Mouse (Mus musculus): ENCODE data around the gene Ankrd11.

Ankrd11 gene

GRCm38 (mm10) chr8:122867982-122868381 is 174.1 kb downstream of the Ankrd11 start:
- Histone ChIP-seq H3K9me3 (ENCODE audit: low read length) (peaks cover 43% of the 10 kb centered on the region), H3K27me3 (ENCODE audit: insufficient read depth, low read length) (no peaks in the 10 kb centered on the region), H3K4me1 (replicated peaks; ENCODE audit: low read depth, low read length) (peaks cover 30% of the 10 kb centered on the region), H3K4me3 (replicated peaks; ENCODE audit: low read length) (no peak overlapping the region), H3K36me3 (ENCODE audit: insufficient read depth, low read length) (no peaks in the 10 kb centered on the region)
- TF ChIP-seq NANOG (IDR thresholded peaks at IDR 0.05; ENCODE audit: borderline replicate concordance, low read length) (no peak), CTCF (conservative IDR thresholded peaks at IDR 0.05; ENCODE audit: low read length) (no peak), POU5F1 (IDR thresholded peaks at IDR 0.05; ENCODE audit: borderline replicate concordance, low read length) (no peak)

DNA sequence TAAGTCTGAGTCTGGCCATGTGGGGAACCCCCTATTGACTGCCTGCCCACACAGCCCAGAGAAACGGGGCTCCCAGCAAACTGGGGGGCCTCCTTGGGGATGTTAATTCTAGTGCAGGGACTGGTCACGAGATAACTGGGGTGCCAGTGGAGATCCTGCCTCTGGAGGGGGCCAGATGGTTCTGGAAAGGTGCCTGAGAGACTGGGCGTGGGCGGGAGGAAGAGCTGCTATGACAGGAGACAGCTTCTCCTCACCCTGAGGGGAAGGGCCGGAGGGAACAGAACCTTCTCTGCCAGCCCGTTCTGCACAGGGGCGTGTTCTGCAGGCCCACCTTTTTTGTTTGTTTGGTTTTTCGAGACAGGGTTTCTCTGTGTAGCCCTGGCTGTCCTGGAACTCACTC is 175.8 kb downstream of the Ankrd11 start:
- no peaks in the 10 kb centered on the region for H3K27me3 ChIP-seq (ENCODE audit: insufficient read depth, low read length)
- H3K4me3 ChIP-seq (replicated peaks; ENCODE audit: low read length) = no peak overlapping the region
- peaks cover 16% of the 10 kb centered on the region for H3K4me1 ChIP-seq (replicated peaks; ENCODE audit: low read depth, low read length)
- no peak for TF ChIP-seq NANOG (IDR thresholded peaks at IDR 0.05; ENCODE audit: borderline replicate concordance, low read length)
- TF ChIP-seq POU5F1 (IDR thresholded peaks at IDR 0.05; ENCODE audit: borderline replicate concordance, low read length) = no peak
- TF ChIP-seq CTCF (conservative IDR thresholded peaks at IDR 0.05; ENCODE audit: low read length) = no peak
- peaks cover 43% of the 10 kb centered on the region for H3K9me3 ChIP-seq (ENCODE audit: low read length)
- H3K36me3 ChIP-seq (ENCODE audit: insufficient read depth, low read length) = no peaks in the 10 kb centered on the region

DNA sequence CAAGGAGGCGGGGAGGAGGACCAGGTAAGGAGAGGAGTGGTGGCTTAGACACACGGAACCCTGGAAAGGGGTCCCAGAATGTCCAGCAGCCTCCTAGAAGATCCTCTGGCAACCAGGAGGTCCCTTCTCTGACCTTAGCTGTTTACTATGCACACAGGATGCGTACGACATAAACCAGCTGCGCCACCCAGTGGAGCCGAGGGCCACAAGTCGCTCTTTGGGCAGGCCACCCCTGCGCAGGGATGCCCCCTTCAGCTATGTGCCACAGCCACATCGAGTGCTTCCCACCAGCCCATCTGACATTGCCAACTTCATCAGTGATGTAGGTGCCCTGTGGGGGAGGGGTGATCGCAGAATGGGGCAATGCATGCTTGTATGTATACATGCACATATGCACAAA is 176.6 kb downstream of the Ankrd11 start:
- Histone ChIP-seq H3K36me3 (ENCODE audit: insufficient read depth, low read length) (no peaks in the 10 kb centered on the region), H3K4me1 (replicated peaks; ENCODE audit: low read depth, low read length) (peaks cover 9% of the 10 kb centered on the region), H3K27me3 (ENCODE audit: insufficient read depth, low read length) (no peaks in the 10 kb centered on the region), H3K9me3 (ENCODE audit: low read length) (peaks cover 43% of the 10 kb centered on the region), H3K4me3 (replicated peaks; ENCODE audit: low read length) (no peak overlapping the region)
- TF ChIP-seq POU5F1 (IDR thresholded peaks at IDR 0.05; ENCODE audit: borderline replicate concordance, low read length) = no peak
- no peak for TF ChIP-seq CTCF (conservative IDR thresholded peaks at IDR 0.05; ENCODE audit: low read length)
- no peak for TF ChIP-seq NANOG (IDR thresholded peaks at IDR 0.05; ENCODE audit: borderline replicate concordance, low read length)

DNA sequence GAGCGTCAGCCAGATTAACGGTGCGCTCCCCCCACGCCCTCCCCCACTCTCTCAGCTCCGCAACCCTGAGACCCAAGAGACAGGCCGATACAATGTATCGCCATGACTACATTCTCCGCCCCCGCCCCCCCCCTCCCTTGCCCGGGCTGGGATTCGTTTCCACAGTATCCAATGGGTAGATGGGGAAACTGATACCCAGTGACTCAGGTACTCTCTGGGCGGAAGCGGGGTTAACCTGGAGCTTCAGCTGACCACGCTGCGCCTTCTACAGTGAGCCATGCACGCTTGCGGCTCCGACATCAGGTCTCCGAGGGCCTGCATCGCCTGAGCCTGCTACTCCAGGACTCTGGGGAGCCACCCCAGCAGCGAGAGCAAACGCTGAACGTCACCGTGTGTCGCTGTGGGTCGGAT is 177.4 kb downstream of the Ankrd11 start:
- Histone ChIP-seq H3K4me1 (replicated peaks; ENCODE audit: low read depth, low read length) (peaks cover 8% of the 10 kb centered on the region), H3K4me3 (replicated peaks; ENCODE audit: low read length) (no peak overlapping the region), H3K36me3 (ENCODE audit: insufficient read depth, low read length) (no peaks in the 10 kb centered on the region), H3K27me3 (ENCODE audit: insufficient read depth, low read length) (no peaks in the 10 kb centered on the region), H3K9me3 (ENCODE audit: low read length) (peaks cover 43% of the 10 kb centered on the region)
- TF ChIP-seq CTCF (conservative IDR thresholded peaks at IDR 0.05; ENCODE audit: low read length) (no peak), NANOG (IDR thresholded peaks at IDR 0.05; ENCODE audit: borderline replicate concordance, low read length) (no peak), POU5F1 (IDR thresholded peaks at IDR 0.05; ENCODE audit: borderline replicate concordance, low read length) (no peak)

- no peak for TF ChIP-seq CTCF (conservative IDR thresholded peaks at IDR 0.05; ENCODE audit: low read length)
- TF ChIP-seq POU5F1 (IDR thresholded peaks at IDR 0.05; ENCODE audit: borderline replicate concordance, low read length) = no peak
- H3K4me1 ChIP-seq (replicated peaks; ENCODE audit: low read depth, low read length) = peaks cover 4% of the 10 kb centered on the region; the same call in 1 of the 2 replicates
- H3K4me3 ChIP-seq (replicated peaks; ENCODE audit: low read length) = no peak overlapping the region
- H3K27me3 ChIP-seq (ENCODE audit: insufficient read depth, low read length) = no peaks in the 10 kb centered on the region; the same call in 1 of the 2 replicates
- H3K9me3 ChIP-seq (ENCODE audit: low read length) = peaks cover 18% of the 10 kb centered on the region
- no peaks in the 10 kb centered on the region for H3K36me3 ChIP-seq (ENCODE audit: insufficient read depth, low read length)
Observed at GRCm38 (mm10) chr8:122859843-122860242, 182.2 kb downstream of the Ankrd11 start.

- Histone ChIP-seq H3K4me1 (replicated peaks; ENCODE audit: low read depth, low read length) (peaks cover 13% of the 10 kb centered on the region), H3K4me3 (replicated peaks; ENCODE audit: low read length) (no peak overlapping the region), H3K27me3 (ENCODE audit: insufficient read depth, low read length) (peaks cover 5% of the 10 kb centered on the region; the same call in 1 of the 2 replicates), H3K36me3 (ENCODE audit: insufficient read depth, low read length) (no peaks in the 10 kb centered on the region), H3K9me3 (ENCODE audit: low read length) (no peaks in the 10 kb centered on the region)
- TF ChIP-seq CTCF (conservative IDR thresholded peaks at IDR 0.05; ENCODE audit: low read length) (no peak), POU5F1 (IDR thresholded peaks at IDR 0.05; ENCODE audit: borderline replicate concordance, low read length) (no peak), NANOG (IDR thresholded peaks at IDR 0.05; ENCODE audit: borderline replicate concordance, low read length) (no peak)
Observed at GRCm38 (mm10) chr8:122856288-122856687, 185.8 kb downstream of the Ankrd11 start.

DNA sequence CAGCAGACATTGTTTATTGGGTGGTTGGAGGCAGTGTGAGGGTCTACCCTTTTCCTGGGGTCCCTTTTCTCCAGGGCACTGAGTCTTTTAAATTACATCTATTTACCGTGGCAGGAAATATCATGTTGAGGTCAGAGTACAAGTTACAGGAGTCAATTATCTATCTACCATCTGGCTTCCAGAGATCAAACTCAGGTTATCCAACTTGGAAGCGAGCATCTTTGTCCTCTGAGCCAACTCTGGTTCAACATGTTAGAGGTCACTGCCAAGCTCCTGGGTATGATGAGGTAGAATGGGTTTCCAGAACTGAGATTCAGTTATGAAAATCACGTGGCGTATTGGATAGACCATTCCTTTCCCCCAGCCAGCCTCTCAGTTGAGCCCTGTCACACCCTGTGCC is 187.0 kb downstream of the Ankrd11 start:
- TF ChIP-seq CTCF (conservative IDR thresholded peaks at IDR 0.05; ENCODE audit: low read length) (no peak), POU5F1 (IDR thresholded peaks at IDR 0.05; ENCODE audit: borderline replicate concordance, low read length) (no peak), NANOG (IDR thresholded peaks at IDR 0.05; ENCODE audit: borderline replicate concordance, low read length) (no peak)
- H3K27me3 ChIP-seq (ENCODE audit: insufficient read depth, low read length) = peaks cover 8% of the 10 kb centered on the region; the same call in 1 of the 2 replicates
- H3K9me3 ChIP-seq (ENCODE audit: low read length) = no peaks in the 10 kb centered on the region
- H3K4me1 ChIP-seq (replicated peaks; ENCODE audit: low read depth, low read length) = peaks cover 10% of the 10 kb centered on the region
- H3K36me3 ChIP-seq (ENCODE audit: insufficient read depth, low read length) = no peaks in the 10 kb centered on the region
- no peak overlapping the region for H3K4me3 ChIP-seq (replicated peaks; ENCODE audit: low read length)

- peaks cover 14% of the 10 kb centered on the region for H3K4me1 ChIP-seq (replicated peaks; ENCODE audit: low read depth, low read length)
- H3K4me3 ChIP-seq (replicated peaks; ENCODE audit: low read length) = no peak overlapping the region
- H3K36me3 ChIP-seq (ENCODE audit: insufficient read depth, low read length) = no peaks in the 10 kb centered on the region
- peaks cover 10% of the 10 kb centered on the region; the same call in 1 of the 2 replicates for H3K27me3 ChIP-seq (ENCODE audit: insufficient read depth, low read length)
- H3K9me3 ChIP-seq (ENCODE audit: low read length) = no peaks in the 10 kb centered on the region
- TF ChIP-seq CTCF (conservative IDR thresholded peaks at IDR 0.05; ENCODE audit: low read length) (no peak), POU5F1 (IDR thresholded peaks at IDR 0.05; ENCODE audit: borderline replicate concordance, low read length) (no peak), NANOG (IDR thresholded peaks at IDR 0.05; ENCODE audit: borderline replicate concordance, low read length) (no peak)
Observed at GRCm38 (mm10) chr8:122854388-122854787, 187.7 kb downstream of the Ankrd11 start.

GRCm38 (mm10) chr8:122853340-122853771 is 188.7 kb downstream of the Ankrd11 start:
- Histone ChIP-seq H3K27me3 (ENCODE audit: insufficient read depth, low read length) (peaks cover 17% of the 10 kb centered on the region; the same call in 1 of the 2 replicates), H3K36me3 (ENCODE audit: insufficient read depth, low read length) (no peaks in the 10 kb centered on the region), H3K4me3 (replicated peaks; ENCODE audit: low read length) (no peak overlapping the region), H3K4me1 (replicated peaks; ENCODE audit: low read depth, low read length) (peaks cover 25% of the 10 kb centered on the region), H3K9me3 (ENCODE audit: low read length) (no peaks in the 10 kb centered on the region)
- TF ChIP-seq NANOG (IDR thresholded peaks at IDR 0.05; ENCODE audit: borderline replicate concordance, low read length) (no peak), POU5F1 (IDR thresholded peaks at IDR 0.05; ENCODE audit: borderline replicate concordance, low read length) (no peak), CTCF (conservative IDR thresholded peaks at IDR 0.05; ENCODE audit: low read length) (no peak)

Data from E14TG2a.4 (cell line).